Mouse (Mus musculus): ENCODE measurements around the gene 4930503B20Rik.

4930503B20Rik gene

GRCm38 (mm10) chr3:146651217-146651616 lies at the start of gene 4930503B20Rik:
Gene 4930503B20Rik (minus strand): TSS chr3:146651317.
- CTCF ChIA-PET: no interaction called here

- CTCF ChIA-PET: no interaction called here
Observed at GRCm38 (mm10) chr3:146700051-146700450, 48.9 kb upstream of the 4930503B20Rik start.

- CTCF ChIA-PET: no interaction called here
Observed at GRCm38 (mm10) chr3:146698982-146699381, 47.9 kb upstream of the 4930503B20Rik start.

GRCm38 (mm10) chr3:146692547-146692946 lies 41.4 kb upstream of the 4930503B20Rik start:
- CTCF ChIA-PET: no interaction called here

GRCm38 (mm10) chr3:146687121-146687725 lies 36.1 kb upstream of the 4930503B20Rik start:
- CTCF ChIA-PET: no interaction called here

GRCm38 (mm10) chr3:146686428-146686827 lies 35.3 kb upstream of the 4930503B20Rik start:
- CTCF ChIA-PET: no interaction called here

GRCm38 (mm10) chr3:146684811-146685675 lies 33.9 kb upstream of the 4930503B20Rik start, which contains the start of gene Samd13:
Gene Samd13 (minus strand): TSS chr3:146685592.
- CTCF ChIA-PET: no interaction called here

DNA sequence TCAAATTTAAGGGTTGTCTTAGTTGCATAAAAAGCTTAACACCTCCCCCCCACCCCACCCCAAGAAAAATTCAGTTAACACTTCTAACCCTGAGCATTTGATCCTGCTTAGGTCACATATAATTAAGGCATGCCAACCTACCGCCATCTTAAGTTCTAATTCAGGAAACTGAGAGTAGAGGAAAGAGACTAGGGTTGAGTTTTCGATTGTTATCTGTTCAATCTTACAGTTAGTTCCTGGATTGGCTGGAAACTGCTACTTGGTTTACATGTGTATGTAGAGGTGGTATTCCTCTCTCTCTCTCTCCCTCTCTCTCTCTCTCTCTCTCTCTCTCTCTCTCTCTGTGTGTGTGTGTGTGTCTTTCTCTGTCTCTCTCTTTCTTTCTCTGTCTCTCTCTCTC lies 32.0 kb upstream of the 4930503B20Rik start:
- CTCF ChIA-PET: no interaction called here

DNA sequence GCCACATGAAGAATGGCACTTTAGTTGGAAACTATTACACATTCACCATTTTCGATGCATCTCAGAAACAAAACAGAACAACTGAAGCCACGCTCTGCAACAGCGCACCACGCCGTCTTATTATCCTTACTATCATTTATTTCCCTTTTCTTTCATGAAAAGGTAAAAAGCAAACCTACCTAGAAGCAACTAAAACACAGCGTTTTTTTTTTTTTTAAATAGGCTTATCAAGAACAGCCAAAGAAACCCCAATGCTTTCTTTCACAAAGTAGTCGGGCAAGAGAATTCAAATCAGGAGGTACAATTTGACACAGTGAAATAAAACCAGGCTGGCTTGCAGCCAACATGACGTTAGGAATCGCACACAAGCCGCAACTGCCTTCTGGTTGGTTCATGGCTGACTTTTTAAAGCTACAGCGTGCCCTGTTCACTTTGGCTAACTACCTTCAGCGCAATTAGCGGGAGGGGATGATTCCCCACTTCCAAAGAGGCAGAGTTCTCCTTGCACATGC lies 31.1 kb upstream of the 4930503B20Rik start:
- CTCF ChIA-PET: no interaction called here

DNA sequence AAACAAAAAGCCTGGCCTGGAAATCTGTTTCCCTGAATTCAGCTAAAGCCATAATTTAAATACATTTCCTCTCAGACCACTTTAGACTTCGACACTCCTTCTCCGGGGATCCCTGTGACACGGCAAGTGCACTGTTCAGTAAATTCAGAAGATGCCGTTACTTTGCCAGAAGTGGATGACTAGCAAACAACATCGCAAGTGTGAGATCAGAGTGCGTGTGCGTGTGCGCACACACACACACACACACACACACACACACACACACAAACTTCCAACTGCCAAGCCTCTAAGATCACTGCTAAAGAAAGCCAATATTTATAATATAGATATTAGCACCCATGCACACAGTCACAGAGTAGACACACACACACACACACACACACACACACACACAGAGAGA lies 30.6 kb upstream of the 4930503B20Rik start:
- CTCF ChIA-PET: interaction anchor here (0.7 kb wide), 1 partner anchor 91 kb away, joined by 5 read pairs; no protein-coding TSS in a partner anchor

GRCm38 (mm10) chr3:146680625-146681024 lies 29.5 kb upstream of the 4930503B20Rik start:
- CTCF ChIA-PET: interaction anchor here (0.7 kb wide), 1 partner anchor 352 kb away, joined by 3 read pairs; no protein-coding TSS in a partner anchor

DNA sequence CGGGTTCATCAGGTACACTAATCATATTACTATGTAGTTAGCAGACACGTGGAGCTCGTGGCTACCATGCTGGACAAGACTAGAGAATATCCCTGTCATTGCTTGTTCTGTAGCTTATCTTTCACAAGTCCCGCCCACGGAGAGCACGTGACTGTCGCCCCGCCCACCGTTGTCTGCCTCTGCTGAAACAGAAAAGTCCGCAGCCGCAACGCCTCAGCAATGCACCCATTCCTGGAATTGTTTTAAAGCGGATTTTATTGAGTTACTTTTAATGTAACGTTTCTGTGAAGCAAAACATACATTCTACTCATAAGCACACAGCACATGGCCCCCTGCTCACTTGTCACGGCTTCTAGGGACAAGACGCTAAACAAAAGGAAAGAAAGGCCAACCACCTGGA lies 28.5 kb upstream of the 4930503B20Rik start:
- CTCF ChIA-PET: no interaction called here

DNA sequence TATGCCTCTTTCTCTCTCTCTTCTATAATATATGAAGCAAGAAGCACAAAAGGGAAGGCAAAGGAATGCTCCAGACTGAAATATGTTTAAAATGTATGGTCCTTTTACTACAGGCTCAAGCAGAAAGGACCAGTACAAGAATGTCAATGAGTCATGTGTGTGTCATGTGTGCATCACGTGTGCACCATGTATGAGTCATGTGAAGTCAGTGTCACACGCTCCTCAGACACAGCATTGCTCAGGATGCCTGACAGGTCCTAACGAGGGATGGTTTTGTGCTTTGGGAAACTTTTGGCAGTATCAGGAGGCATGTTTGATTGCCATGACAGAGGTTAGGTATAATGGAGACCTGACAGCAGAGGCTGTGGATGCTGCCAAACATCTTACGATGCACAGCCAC lies 25.1 kb upstream of the 4930503B20Rik start:
- CTCF ChIA-PET: no interaction called here

GRCm38 (mm10) chr3:146675101-146675500 lies 24.0 kb upstream of the 4930503B20Rik start:
- CTCF ChIA-PET: no interaction called here

DNA sequence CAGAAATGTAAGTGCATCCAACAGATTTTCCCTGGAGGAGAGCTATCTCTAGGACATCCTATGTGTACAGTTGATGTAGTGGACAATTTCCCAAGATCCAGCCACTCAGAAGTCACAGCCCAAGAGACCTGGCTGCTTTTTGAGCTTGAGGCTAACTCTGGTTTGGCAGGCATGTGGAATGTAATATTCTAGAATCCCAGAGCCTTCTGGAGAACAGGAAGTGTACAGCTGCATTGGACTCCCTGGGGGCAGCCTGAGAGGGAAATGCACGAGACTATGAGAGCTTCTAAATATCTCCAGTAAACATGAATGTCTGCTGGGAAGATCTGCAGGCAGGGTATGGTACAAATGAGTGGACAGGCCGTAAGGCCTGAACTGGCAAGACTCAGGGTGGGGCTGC lies 20.0 kb upstream of the 4930503B20Rik start:
- CTCF ChIA-PET: no interaction called here

DNA sequence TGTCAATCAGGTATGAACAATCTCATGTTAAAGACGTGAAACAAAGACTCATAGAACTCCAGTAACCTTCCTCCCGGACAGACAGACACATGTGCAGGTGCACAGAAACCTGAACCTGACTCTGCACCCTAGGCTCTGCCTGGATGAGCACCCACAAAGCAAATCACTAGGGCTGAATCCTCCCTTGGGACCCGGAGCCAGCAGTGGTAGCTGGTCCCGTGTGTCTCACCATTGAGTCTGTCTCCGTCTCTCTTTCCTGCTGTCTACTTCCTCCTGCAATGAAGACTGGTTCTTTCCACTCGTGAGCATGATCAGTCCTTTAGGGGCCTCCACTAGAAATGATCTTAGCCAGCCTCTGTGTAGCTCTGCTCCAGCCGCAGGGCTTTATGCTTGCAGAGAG lies 10.8 kb upstream of the 4930503B20Rik start:
- CTCF ChIA-PET: no interaction called here

GRCm38 (mm10) chr3:146661001-146661400 lies 9.9 kb upstream of the 4930503B20Rik start:
- CTCF ChIA-PET: no interaction called here

DNA sequence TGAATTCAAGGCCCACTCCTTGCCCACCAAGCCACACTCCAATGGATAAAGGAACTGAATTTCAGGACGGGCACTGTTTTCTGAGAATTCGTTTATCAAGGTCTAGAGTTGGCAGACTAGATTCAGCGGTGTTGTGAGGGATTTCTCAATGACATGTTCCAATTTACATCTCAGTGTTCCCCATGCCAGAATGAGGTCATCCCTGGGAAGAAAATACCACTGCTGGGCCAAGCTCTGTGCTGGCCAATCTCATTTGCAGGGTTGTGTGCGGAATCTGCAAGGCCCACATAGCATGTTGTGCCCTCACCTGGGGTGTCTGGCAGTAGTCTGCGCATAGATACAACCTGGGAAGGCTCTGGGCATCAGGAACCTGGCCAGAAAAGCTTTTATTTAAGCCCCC lies 8.2 kb upstream of the 4930503B20Rik start:
- CTCF ChIA-PET: interaction anchor here (0.7 kb wide), 1 partner anchor 286 kb away, joined by 5 read pairs; no protein-coding TSS in a partner anchor

- CTCF ChIA-PET: no interaction called here
Observed at GRCm38 (mm10) chr3:146658061-146658639, 7.0 kb upstream of the 4930503B20Rik start.

DNA sequence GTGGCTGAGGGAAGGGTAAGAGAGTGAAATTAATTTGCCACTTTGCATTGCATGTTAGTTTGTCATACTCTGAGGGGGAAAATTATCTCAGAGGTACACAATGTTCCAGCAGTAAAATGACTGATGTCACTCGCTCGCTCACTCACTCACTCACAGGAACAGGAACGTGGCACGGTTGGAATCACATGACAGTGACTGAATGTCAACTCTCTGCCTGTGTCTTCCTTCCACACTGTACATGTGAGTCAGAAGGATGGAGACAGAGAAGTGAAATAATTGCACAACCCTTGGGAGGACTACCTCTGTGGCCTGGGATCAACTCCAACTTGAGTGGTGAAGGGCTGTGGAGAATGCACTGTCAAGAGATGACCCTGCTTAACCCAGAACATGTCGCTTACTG lies 6.3 kb upstream of the 4930503B20Rik start:
- CTCF ChIA-PET: no interaction called here

GRCm38 (mm10) chr3:146655111-146655577 lies 4.0 kb upstream of the 4930503B20Rik start:
- CTCF ChIA-PET: interaction anchor here (0.6 kb wide), 1 partner anchor 677 kb away, joined by 3 read pairs; no protein-coding TSS in a partner anchor

- CTCF ChIA-PET: no interaction called here
Observed at GRCm38 (mm10) chr3:146653692-146654091, 2.6 kb upstream of the 4930503B20Rik start.
